Mouse (Mus musculus): ENCODE data around the gene Rfx5. TPM values are rescaled to one million over a fixed set of nuclear protein-coding genes. Genes with fewer than 3 reads are reported as not detected.

Gene Rfx5
- total and polyA plus RNA-seq, 3 experiments, result 11.7 to 27.8 (median 24.3) TPM

DNA sequence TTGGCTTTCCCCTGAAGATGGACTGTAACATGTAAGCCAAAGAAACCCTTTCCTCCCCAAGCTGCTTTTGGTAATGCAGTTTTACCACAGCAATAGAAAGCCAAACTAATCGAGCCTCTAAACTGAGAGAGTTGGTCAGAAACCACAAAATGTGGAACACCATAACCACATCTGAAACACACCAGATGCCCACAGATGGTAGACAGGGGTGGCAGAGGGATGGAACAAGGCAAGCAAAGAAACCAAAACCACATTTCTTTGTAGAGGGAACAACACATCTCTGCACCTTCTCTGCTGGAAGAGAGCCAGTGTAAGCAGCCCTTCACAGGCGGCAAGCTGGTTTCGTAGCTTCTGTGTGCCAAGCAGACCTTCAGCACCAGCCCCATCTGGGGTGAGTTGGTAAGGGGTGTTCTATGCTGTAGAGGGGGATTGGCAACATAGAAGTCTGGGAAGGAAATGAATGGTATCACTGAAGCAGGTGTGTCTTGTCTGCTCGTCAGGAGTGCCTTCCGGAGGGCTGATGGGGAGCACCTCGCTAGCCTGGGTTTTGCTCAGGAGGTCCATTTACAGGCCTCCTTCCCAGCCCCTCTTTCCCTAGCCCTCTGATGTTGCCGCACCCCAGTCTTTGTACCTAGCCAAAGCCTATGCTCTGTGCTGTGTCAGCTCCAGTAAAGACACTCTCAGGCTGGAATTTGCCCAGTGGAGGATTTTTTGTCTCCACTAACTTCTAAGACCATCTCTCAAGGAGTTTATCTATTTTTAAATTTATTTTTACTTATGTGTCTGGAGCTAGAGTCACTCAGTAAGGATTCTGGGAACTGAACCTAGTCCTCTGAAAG lies 37.8 kb upstream of the Rfx5 start:
- Histone ChIP-seq H3K9me3 (replicated peaks) (no peaks in the 10 kb centered on the region), H3K36me3 (replicated peaks) (no peaks in the 10 kb centered on the region), H3K27me3 (ENCODE audit: insufficient read depth, low read length) (no peaks in the 10 kb centered on the region), H3K4me1 (ENCODE audit: insufficient read depth, low read depth, low read length) (peaks cover 56% of the 10 kb centered on the region), H3K4me3 (ENCODE audit: low read depth, low read length) (peak overlapping the region; percentile 3; the same call in 1 of the 2 replicates)
- TF ChIP-seq POLR2AphosphoS5 (IDR thresholded peaks at IDR 0.05; ENCODE audit: insufficient replicate concordance, low read depth, low read length), result no peak
- no peak for TF ChIP-seq GATA2 (IDR thresholded peaks at IDR 0.05; ENCODE audit: borderline replicate concordance, low read depth, low read length)
- TF ChIP-seq TAL1 (conservative IDR thresholded peaks at IDR 0.05; ENCODE audit: low read depth, low read length), result peak; percentile 32; the same call in 1 of the 2 replicates
- TF ChIP-seq CTCF (IDR thresholded peaks at IDR 0.05; ENCODE audit: low read depth, low read length), result no peak
- ATAC-seq (ENCODE audit: extremely low read depth, insufficient number of reproducible peaks, low FRiP score, poor library complexity, severe bottlenecking), result no peak
- DNase-seq (ENCODE audit: low spot score), result no peak

DNA sequence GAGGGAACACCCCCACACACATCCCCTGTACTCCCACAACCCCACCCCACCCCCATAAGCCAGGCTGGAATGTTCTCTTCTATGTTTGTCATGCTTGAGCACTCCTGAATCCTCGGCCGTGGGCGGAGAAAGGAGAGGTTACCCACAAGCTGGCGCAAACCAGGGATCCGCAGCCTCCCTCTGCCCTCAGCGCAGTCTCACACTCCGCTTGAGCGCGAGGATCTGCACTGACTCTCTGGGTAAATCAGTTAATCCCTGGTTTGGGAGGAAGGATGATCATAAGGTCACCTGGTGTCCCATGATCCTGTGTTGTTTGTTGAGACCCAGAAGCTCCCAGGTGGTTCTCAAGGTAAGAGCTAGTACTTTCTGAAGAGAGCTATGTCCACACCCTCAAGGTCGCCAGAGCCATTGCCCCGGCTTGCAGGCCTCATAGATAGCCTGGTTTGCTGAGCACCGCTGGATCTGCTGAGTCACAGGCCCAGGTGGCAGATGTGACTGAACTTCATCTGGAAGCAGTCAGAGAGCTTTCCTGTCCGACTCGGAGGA lies 36.0 kb upstream of the Rfx5 start:
- H3K9me3 ChIP-seq (replicated peaks), result no peaks in the 10 kb centered on the region
- H3K4me3 ChIP-seq (ENCODE audit: low read depth, low read length), result peak overlapping the region; percentile 57; the same call in 1 of the 2 replicates
- H3K4me1 ChIP-seq (ENCODE audit: insufficient read depth, low read depth, low read length), result peaks cover 63% of the 10 kb centered on the region
- TF ChIP-seq TAL1 (conservative IDR thresholded peaks at IDR 0.05; ENCODE audit: low read depth, low read length), result no peak
- TF ChIP-seq GATA2 (IDR thresholded peaks at IDR 0.05; ENCODE audit: borderline replicate concordance, low read depth, low read length), result no peak
- TF ChIP-seq CTCF (IDR thresholded peaks at IDR 0.05; ENCODE audit: low read depth, low read length), result no peak
- no peak for TF ChIP-seq GATA1 (IDR thresholded peaks at IDR 0.05; ENCODE audit: borderline replicate concordance, low read length)
- no peak for TF ChIP-seq POLR2AphosphoS5 (IDR thresholded peaks at IDR 0.05; ENCODE audit: insufficient replicate concordance, low read depth, low read length)
- H3K27me3 ChIP-seq (ENCODE audit: insufficient read depth, low read length), result no peaks in the 10 kb centered on the region
- peak; percentile 73 for ATAC-seq (ENCODE audit: extremely low read depth, insufficient number of reproducible peaks, low FRiP score, poor library complexity, severe bottlenecking)
- no peaks in the 10 kb centered on the region for H3K36me3 ChIP-seq (replicated peaks)
- DNase-seq (ENCODE audit: low spot score), result peak; percentile 38

DNA sequence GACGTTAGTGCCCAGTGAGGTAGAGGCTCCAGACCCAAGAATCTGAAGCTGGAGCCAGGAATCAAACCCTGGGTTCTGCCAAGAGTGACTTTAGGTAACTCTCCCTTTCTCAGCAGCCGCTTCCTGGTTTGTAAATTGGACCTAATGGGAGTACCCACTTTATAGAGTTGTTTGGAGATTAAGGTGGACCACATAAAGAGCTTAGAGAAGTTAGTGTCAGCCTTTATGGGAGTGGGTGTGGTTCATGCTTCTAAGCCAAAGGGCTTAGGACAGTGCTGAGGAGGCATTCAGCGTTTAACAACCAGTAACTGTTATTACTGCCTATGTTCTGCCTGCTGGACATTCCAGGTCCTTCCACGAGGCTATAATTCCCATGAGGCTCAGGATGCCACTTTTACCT lies 35.0 kb upstream of the Rfx5 start:
- DNase-seq (ENCODE audit: low spot score) (no peak), ATAC-seq (ENCODE audit: extremely low read depth, insufficient number of reproducible peaks, low FRiP score, poor library complexity, severe bottlenecking) (no peak)
- no peaks in the 10 kb centered on the region for H3K36me3 ChIP-seq (replicated peaks)
- no peaks in the 10 kb centered on the region for H3K27me3 ChIP-seq (ENCODE audit: insufficient read depth, low read length)
- TF ChIP-seq TAL1 (conservative IDR thresholded peaks at IDR 0.05; ENCODE audit: low read depth, low read length), result no peak
- TF ChIP-seq GATA2 (IDR thresholded peaks at IDR 0.05; ENCODE audit: borderline replicate concordance, low read depth, low read length), result no peak
- no peak for TF ChIP-seq GATA1 (IDR thresholded peaks at IDR 0.05; ENCODE audit: borderline replicate concordance, low read length)
- no peak for TF ChIP-seq CTCF (IDR thresholded peaks at IDR 0.05; ENCODE audit: low read depth, low read length)
- no peak for TF ChIP-seq POLR2AphosphoS5 (IDR thresholded peaks at IDR 0.05; ENCODE audit: insufficient replicate concordance, low read depth, low read length)
- H3K9me3 ChIP-seq (replicated peaks), result no peaks in the 10 kb centered on the region
- H3K4me3 ChIP-seq (ENCODE audit: low read depth, low read length), result no peak overlapping the region
- peaks cover 72% of the 10 kb centered on the region for H3K4me1 ChIP-seq (ENCODE audit: insufficient read depth, low read depth, low read length)

DNA sequence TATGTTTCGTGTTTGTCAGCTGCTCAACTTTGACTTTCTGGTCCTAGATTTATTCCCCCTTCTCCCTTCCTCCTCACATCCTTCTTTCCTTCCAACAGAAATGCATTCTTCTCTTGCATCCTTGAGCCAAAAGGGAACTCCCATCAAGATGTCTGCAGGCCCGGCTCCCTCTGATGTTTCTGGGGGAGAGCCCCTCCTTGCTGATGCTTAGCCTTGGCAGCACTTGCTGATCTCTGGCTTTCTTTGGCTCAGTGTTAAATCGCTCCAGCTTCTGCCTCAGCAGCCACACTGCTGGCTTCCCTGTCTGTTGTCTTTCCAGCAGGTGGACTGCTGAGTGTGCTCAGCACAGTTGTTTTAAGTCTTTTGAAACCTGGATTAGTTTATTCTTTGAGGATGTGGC lies 32.8 kb upstream of the Rfx5 start:
- no peak overlapping the region for H3K4me3 ChIP-seq (ENCODE audit: low read depth, low read length)
- TF ChIP-seq TAL1 (conservative IDR thresholded peaks at IDR 0.05; ENCODE audit: low read depth, low read length) (no peak), GATA2 (IDR thresholded peaks at IDR 0.05; ENCODE audit: borderline replicate concordance, low read depth, low read length) (no peak), CTCF (IDR thresholded peaks at IDR 0.05; ENCODE audit: low read depth, low read length) (no peak), POLR2AphosphoS5 (IDR thresholded peaks at IDR 0.05; ENCODE audit: insufficient replicate concordance, low read depth, low read length) (no peak), GATA1 (IDR thresholded peaks at IDR 0.05; ENCODE audit: borderline replicate concordance, low read length) (no peak)
- H3K27me3 ChIP-seq (ENCODE audit: insufficient read depth, low read length), result no peaks in the 10 kb centered on the region
- no peaks in the 10 kb centered on the region for H3K9me3 ChIP-seq (replicated peaks)
- no peaks in the 10 kb centered on the region for H3K36me3 ChIP-seq (replicated peaks)
- no peak for DNase-seq (ENCODE audit: low spot score)
- peaks cover 77% of the 10 kb centered on the region for H3K4me1 ChIP-seq (ENCODE audit: insufficient read depth, low read depth, low read length)
- no peak for ATAC-seq (ENCODE audit: extremely low read depth, insufficient number of reproducible peaks, low FRiP score, poor library complexity, severe bottlenecking)

DNA sequence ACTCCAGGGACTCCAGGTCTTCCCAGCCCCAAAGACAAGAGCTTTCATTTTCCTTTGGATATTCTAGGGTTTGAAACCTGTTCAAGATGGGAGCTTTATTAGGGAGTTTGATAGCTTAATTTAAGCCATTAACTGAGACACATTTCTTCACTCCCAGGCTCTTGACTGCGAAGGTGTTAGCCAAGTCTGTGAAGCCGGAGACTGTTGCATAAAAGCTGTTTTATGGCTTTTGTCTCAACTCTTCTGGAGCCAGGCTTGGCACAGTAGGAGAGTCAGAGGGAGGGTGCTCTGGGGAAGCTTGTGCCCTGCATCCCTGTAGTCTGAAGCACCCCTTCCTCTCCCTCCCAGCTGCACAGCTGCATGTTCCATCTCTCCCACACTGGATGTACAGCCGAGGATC lies 31.5 kb upstream of the Rfx5 start:
- H3K4me1 ChIP-seq (ENCODE audit: insufficient read depth, low read depth, low read length), result peaks cover 80% of the 10 kb centered on the region

DNA sequence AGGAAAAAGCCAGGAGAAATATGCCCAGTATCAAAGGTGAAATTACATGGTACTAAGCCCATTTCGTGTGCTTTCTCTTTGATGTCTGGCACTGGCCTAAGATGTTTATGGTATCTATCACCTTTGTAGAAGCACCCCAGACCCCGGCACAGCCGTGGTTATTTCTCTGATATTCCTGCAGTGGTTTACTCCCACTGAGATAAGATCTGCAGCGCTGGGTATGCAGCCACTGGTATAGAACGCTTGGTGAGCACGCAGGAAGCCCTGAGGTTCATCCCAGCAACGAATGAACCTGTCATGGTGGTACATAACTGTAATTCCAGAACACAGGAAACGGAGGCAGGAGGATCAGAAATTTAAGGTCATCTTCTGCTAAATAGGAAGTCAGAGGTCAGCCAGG lies 29.2 kb upstream of the Rfx5 start:
- H3K27me3 ChIP-seq (ENCODE audit: insufficient read depth, low read length), result no peaks in the 10 kb centered on the region
- DNase-seq (ENCODE audit: low spot score) (no peak), ATAC-seq (ENCODE audit: extremely low read depth, insufficient number of reproducible peaks, low FRiP score, poor library complexity, severe bottlenecking) (no peak)
- no peak overlapping the region; the same call in 1 of the 2 replicates for H3K4me3 ChIP-seq (ENCODE audit: low read depth, low read length)
- TF ChIP-seq TAL1 (conservative IDR thresholded peaks at IDR 0.05; ENCODE audit: low read depth, low read length) (no peak), GATA2 (IDR thresholded peaks at IDR 0.05; ENCODE audit: borderline replicate concordance, low read depth, low read length) (peak; percentile 67; the same call in 1 of the 2 replicates), CTCF (IDR thresholded peaks at IDR 0.05; ENCODE audit: low read depth, low read length) (no peak), POLR2AphosphoS5 (IDR thresholded peaks at IDR 0.05; ENCODE audit: insufficient replicate concordance, low read depth, low read length) (no peak), GATA1 (IDR thresholded peaks at IDR 0.05; ENCODE audit: borderline replicate concordance, low read length) (no peak)
- no peaks in the 10 kb centered on the region for H3K36me3 ChIP-seq (replicated peaks)
- H3K4me1 ChIP-seq (ENCODE audit: insufficient read depth, low read depth, low read length), result peaks cover 68% of the 10 kb centered on the region
- H3K9me3 ChIP-seq (replicated peaks), result no peaks in the 10 kb centered on the region

More for the DNA sequence above, 31.5 kb upstream of the Rfx5 start:
- H3K27me3 ChIP-seq (ENCODE audit: insufficient read depth, low read length), result no peaks in the 10 kb centered on the region
- no peak overlapping the region for H3K4me3 ChIP-seq (ENCODE audit: low read depth, low read length)
- no peaks in the 10 kb centered on the region for H3K36me3 ChIP-seq (replicated peaks)
- no peaks in the 10 kb centered on the region for H3K9me3 ChIP-seq (replicated peaks)
- ATAC-seq (ENCODE audit: extremely low read depth, insufficient number of reproducible peaks, low FRiP score, poor library complexity, severe bottlenecking), result no peak
- TF ChIP-seq CTCF (IDR thresholded peaks at IDR 0.05; ENCODE audit: low read depth, low read length), result no peak
- TF ChIP-seq TAL1 (conservative IDR thresholded peaks at IDR 0.05; ENCODE audit: low read depth, low read length), result no peak
- no peak for TF ChIP-seq POLR2AphosphoS5 (IDR thresholded peaks at IDR 0.05; ENCODE audit: insufficient replicate concordance, low read depth, low read length)
- TF ChIP-seq GATA2 (IDR thresholded peaks at IDR 0.05; ENCODE audit: borderline replicate concordance, low read depth, low read length), result no peak
- no peak for TF ChIP-seq GATA1 (IDR thresholded peaks at IDR 0.05; ENCODE audit: borderline replicate concordance, low read length)
- DNase-seq (ENCODE audit: low spot score), result no peak
